Mouse (Mus musculus): Measurements from ENCODE around the gene Bank1. TPM values are rescaled to one million over a fixed set of nuclear protein-coding genes. Genes with fewer than 3 reads are reported as not detected.

Bank1 gene
- 2.8 and 3.8 TPM in 2 replicates for polyA plus RNA-seq (2012; ENCODE audit: insufficient read depth, insufficient read length, missing spikeins)

DNA sequence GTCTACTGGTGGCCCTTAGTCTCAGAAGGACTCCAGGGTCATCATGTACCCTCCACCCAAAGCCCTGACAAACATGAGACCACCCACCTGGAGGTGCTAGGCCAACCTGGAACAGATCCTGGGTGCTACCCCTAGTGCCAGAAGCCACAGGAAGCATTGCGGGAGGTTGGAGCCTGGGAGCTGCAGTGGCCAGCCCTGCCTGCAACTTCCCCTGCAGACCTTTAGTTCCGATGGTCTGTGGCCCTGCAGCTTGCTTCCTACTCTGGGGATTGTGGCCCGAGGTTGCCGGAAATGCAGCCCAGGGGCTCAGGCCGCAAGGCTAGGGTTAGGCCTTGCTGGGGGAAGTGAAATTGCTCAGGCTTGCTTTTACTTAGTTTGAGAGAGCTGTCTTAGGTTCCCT is at the start of gene Bank1:
TSS of gene Bank1 (minus strand) at position 284 of the 400 bp plus-strand sequence.
- TF ChIP-seq POLR2A (IDR thresholded peaks at IDR 0.05; ENCODE audit: borderline replicate concordance, low read depth, low read length), result no peak
- no peak; the same call in 1 of the 2 replicates for TF ChIP-seq CTCF (IDR thresholded peaks at IDR 0.05; ENCODE audit: low read depth, low read length)
- peak within 1 kb of the TSS; percentile 67 for H3K27ac ChIP-seq (ENCODE audit: insufficient read depth, low read depth, low read length)
- H3K4me1 ChIP-seq (ENCODE audit: control insufficient read depth, insufficient read depth, low read length), result peaks cover 33% of the 10 kb centered on the region
- peak within 1 kb of the TSS; percentile 40 for H3K4me3 ChIP-seq (ENCODE audit: insufficient read depth, low read length)

DNA sequence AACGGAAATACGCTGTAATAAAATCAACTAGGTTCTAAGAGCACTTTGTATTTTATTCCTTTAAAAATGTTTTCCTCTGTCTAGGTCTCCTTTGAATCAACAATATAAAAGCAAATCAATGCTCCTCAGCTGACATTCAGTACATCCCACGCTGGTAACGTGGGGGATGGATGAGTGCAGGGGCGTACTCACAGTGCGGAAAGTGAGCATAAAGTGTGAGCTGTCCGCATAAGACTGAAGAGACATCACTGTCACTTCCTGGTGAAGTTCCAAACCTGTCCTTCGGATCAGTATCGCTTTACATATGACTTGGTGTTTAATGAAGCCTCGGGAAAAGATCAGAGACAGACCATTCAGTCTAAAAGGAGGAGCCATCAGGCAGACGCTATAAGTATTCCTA is 44.0 kb upstream of the Bank1 start:
- Histone ChIP-seq H3K27ac (ENCODE audit: insufficient read depth, low read depth, low read length) (no peak overlapping the region), H3K4me3 (ENCODE audit: insufficient read depth, low read length) (no peak overlapping the region), H3K4me1 (ENCODE audit: control insufficient read depth, insufficient read depth, low read length) (peaks cover 7% of the 10 kb centered on the region)
- TF ChIP-seq POLR2A (IDR thresholded peaks at IDR 0.05; ENCODE audit: borderline replicate concordance, low read depth, low read length) (no peak), CTCF (IDR thresholded peaks at IDR 0.05; ENCODE audit: low read depth, low read length) (no peak)

DNA sequence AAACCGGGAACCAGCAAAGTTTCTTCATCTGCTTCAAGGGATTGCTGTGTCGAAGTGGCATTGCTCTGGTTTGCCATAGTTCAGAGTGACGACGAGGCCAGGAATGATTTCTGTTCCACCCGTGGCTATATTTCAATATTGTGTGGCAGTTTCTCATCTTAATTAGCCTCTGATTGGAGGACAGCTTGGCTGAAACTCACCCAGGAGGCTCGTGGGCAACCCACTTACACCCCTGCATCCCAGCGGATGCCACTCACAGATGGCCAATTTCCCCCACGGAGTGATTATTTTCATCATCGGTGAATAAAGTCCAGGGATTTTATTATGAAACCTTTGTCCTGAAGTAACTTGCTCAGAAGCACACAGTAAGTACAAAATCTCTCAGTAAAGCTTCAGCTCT is 43.6 kb upstream of the Bank1 start:
- H3K27ac ChIP-seq (ENCODE audit: insufficient read depth, low read depth, low read length), result no peak overlapping the region
- H3K4me1 ChIP-seq (ENCODE audit: control insufficient read depth, insufficient read depth, low read length), result peaks cover 7% of the 10 kb centered on the region
- no peak for TF ChIP-seq POLR2A (IDR thresholded peaks at IDR 0.05; ENCODE audit: borderline replicate concordance, low read depth, low read length)
- TF ChIP-seq CTCF (IDR thresholded peaks at IDR 0.05; ENCODE audit: low read depth, low read length), result no peak

DNA sequence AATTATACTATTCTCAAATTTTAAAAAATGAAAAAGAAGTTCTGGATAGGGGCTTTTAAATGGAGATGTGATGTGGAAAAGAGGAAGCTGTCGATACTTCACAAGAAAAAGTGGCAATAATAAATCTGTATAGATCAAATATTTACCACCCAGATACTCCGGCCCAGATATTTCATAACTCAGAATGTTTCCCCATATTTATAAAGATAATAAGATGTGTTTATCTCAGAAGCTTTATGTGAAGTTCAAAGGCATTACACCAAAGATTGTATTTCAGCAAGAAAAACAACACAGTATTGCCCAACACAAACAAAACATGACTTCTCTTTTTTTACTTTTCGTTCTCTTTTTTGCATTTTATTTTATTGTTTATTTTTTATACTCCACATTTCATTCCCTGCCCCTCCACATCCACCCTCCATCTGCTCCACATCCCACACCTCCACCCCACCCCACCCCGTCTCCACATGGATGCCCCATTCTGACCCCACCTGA is 42.7 kb upstream of the Bank1 start:
- no peak for TF ChIP-seq CTCF (IDR thresholded peaks at IDR 0.05; ENCODE audit: low read depth, low read length)
- TF ChIP-seq POLR2A (IDR thresholded peaks at IDR 0.05; ENCODE audit: borderline replicate concordance, low read depth, low read length), result no peak
- H3K4me1 ChIP-seq (ENCODE audit: control insufficient read depth, insufficient read depth, low read length), result peaks cover 7% of the 10 kb centered on the region
- no peak overlapping the region for H3K27ac ChIP-seq (ENCODE audit: insufficient read depth, low read depth, low read length)
- no peak overlapping the region for H3K4me3 ChIP-seq (ENCODE audit: insufficient read depth, low read length)

More for the DNA sequence above, 43.6 kb upstream of the Bank1 start:
- H3K4me3 ChIP-seq (ENCODE audit: insufficient read depth, low read length), result no peak overlapping the region

DNA sequence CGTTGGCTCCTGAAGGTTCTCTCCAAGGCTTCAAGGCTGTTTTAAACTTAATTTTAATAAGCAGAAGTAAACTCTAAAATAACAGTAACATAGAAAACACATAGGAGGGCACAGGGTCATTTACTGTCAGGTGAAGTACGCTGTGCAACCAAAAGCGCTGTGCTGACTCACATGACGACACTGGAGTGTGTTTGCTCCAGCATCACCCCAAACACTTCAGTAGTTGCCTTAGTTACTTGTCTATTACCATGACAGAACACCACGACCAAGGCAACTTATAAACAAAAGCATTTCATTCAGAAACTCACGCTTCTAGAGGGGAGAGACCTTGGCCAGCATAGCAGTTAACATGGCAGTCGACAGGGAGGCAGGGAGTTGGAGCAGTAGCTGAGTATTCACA is 23.8 kb upstream of the Bank1 start:
- Histone ChIP-seq H3K4me3 (ENCODE audit: insufficient read depth, low read length) (no peak overlapping the region), H3K4me1 (ENCODE audit: control insufficient read depth, insufficient read depth, low read length) (peaks cover 4% of the 10 kb centered on the region)
- TF ChIP-seq CTCF (IDR thresholded peaks at IDR 0.05; ENCODE audit: low read depth, low read length) (no peak), POLR2A (IDR thresholded peaks at IDR 0.05; ENCODE audit: borderline replicate concordance, low read depth, low read length) (no peak)

DNA sequence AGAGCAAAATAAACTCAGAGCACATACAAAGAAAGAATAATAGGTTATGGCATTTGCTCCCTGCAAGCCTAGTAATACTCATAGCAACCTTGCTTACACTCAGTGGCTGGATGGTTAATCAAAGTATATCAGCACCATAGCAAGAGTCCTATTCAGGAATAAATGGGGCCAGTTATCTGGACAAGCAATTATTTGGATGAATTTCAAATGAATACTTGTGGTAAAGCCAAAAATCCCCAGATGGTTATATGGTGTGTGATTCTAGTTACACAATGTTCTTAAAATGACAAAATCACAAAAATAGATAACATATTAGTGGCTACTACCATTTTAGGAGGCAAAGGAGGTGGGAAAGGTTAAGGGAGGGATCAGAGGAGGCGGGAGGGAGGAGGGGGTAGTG is 22.7 kb upstream of the Bank1 start:
- TF ChIP-seq POLR2A (IDR thresholded peaks at IDR 0.05; ENCODE audit: borderline replicate concordance, low read depth, low read length) (no peak), CTCF (IDR thresholded peaks at IDR 0.05; ENCODE audit: low read depth, low read length) (no peak)
- Histone ChIP-seq H3K4me1 (ENCODE audit: control insufficient read depth, insufficient read depth, low read length) (peaks cover 4% of the 10 kb centered on the region), H3K27ac (ENCODE audit: insufficient read depth, low read depth, low read length) (no peak overlapping the region), H3K4me3 (ENCODE audit: insufficient read depth, low read length) (no peak overlapping the region)

More for the DNA sequence above, 23.8 kb upstream of the Bank1 start:
- H3K27ac ChIP-seq (ENCODE audit: insufficient read depth, low read depth, low read length), result no peak overlapping the region

DNA sequence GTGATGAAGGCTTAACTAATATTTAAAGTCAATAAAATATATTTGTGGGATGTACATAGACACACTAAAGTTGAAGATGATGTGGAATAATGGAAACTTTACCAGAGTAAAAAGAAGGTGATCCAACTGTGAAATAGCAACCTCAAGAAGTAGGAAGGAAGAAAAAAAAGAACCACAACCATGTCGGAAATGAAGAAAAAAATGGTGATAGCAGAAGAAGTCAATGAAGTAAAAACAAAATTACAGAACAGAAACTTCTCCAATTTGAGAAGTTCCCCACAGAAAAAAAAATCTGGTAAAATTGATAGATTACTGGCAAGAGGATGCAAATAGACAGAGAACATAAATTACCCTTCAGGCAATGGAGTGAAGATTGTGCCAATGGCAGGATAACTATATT is 21.4 kb upstream of the Bank1 start:
- no peak overlapping the region for H3K4me3 ChIP-seq (ENCODE audit: insufficient read depth, low read length)
- H3K27ac ChIP-seq (ENCODE audit: insufficient read depth, low read depth, low read length), result no peak overlapping the region
- peaks cover 4% of the 10 kb centered on the region for H3K4me1 ChIP-seq (ENCODE audit: control insufficient read depth, insufficient read depth, low read length)
- no peak for TF ChIP-seq CTCF (IDR thresholded peaks at IDR 0.05; ENCODE audit: low read depth, low read length)
- no peak for TF ChIP-seq POLR2A (IDR thresholded peaks at IDR 0.05; ENCODE audit: borderline replicate concordance, low read depth, low read length)

DNA sequence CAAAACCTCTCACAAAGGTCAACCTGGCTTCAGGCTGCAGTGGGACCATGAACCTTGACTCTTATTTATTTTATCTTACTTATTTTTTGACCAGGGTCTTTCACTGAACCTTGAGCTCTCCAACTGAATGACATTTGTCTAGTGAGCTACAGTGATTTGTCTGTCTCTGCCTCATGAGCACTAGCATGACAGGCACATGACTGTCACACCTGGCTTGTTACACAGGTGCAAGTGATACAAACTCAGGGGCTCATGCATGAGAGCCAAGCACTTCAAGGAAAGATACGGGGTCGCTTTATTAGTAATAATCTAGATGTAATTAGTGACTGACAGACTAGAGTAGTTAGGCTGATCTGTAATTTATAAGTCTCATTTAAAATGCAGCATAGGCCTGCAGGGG is 16.0 kb upstream of the Bank1 start:
- Histone ChIP-seq H3K4me3 (ENCODE audit: insufficient read depth, low read length) (no peak overlapping the region), H3K27ac (ENCODE audit: insufficient read depth, low read depth, low read length) (no peak overlapping the region), H3K4me1 (ENCODE audit: control insufficient read depth, insufficient read depth, low read length) (peaks cover 14% of the 10 kb centered on the region)
- no peak for TF ChIP-seq POLR2A (IDR thresholded peaks at IDR 0.05; ENCODE audit: borderline replicate concordance, low read depth, low read length)
- TF ChIP-seq CTCF (IDR thresholded peaks at IDR 0.05; ENCODE audit: low read depth, low read length), result no peak

DNA sequence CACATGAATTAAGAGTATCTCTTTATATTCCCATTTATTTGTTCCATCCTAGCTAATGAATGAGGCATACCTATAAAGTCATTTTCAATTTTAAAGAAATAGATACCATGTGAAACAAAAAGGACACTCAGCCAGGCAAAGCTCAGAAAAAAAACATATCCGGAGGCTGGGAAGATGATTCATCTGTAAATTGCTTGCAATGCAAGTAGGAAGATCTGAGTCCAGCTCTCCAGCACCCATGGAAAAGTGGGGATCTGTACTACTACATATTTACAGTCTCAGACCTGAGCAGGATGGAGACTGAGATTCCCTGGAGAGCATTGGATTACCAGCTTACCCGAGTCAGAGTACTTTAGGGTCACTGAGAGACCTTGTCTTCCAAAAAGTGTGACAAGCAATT is 14.0 kb upstream of the Bank1 start:
- H3K4me1 ChIP-seq (ENCODE audit: control insufficient read depth, insufficient read depth, low read length), result peaks cover 10% of the 10 kb centered on the region
- H3K4me3 ChIP-seq (ENCODE audit: insufficient read depth, low read length), result no peak overlapping the region
- TF ChIP-seq POLR2A (IDR thresholded peaks at IDR 0.05; ENCODE audit: borderline replicate concordance, low read depth, low read length), result no peak
- no peak for TF ChIP-seq CTCF (IDR thresholded peaks at IDR 0.05; ENCODE audit: low read depth, low read length)
- no peak overlapping the region for H3K27ac ChIP-seq (ENCODE audit: insufficient read depth, low read depth, low read length)

DNA sequence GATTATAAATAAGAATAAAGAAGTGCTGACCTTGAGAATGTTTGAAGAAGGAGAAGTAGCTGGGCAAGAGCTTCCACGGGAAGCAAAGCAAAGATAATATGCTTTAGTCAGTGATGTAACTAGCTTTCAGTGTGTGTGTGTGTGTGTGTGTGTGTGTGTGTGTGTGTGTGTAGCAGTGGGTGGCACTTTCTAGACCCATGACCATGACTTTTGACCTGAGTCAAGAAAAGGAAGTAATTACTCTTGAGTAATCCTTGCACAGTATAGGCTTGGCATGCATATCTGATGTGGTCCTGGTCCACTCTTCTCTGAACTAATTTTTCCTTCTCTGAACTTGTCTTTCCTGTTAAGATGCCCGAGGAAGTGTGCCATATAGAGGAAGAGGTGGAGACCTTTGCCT is 5.3 kb upstream of the Bank1 start:
- peaks cover 23% of the 10 kb centered on the region for H3K4me1 ChIP-seq (ENCODE audit: control insufficient read depth, insufficient read depth, low read length)
- TF ChIP-seq CTCF (IDR thresholded peaks at IDR 0.05; ENCODE audit: low read depth, low read length) (no peak), POLR2A (IDR thresholded peaks at IDR 0.05; ENCODE audit: borderline replicate concordance, low read depth, low read length) (no peak)
- H3K4me3 ChIP-seq (ENCODE audit: insufficient read depth, low read length), result no peak overlapping the region
- peak overlapping the region; percentile 13; the same call in 1 of the 2 replicates for H3K27ac ChIP-seq (ENCODE audit: insufficient read depth, low read depth, low read length)
